Mouse (Mus musculus) heart, embryonic 10.5 days (tissue): ENCODE data around the gene Lingo4. TPM values are rescaled to one million over a fixed set of nuclear protein-coding genes. Genes with fewer than 3 reads are reported as not detected.
A peak's percentile ranks its signal among the peaks of the same experiment; 100 is the strongest.

Experiments
- DNase-seq: peaks from one replicate; pipeline ENCODE4 v3.0.0-alpha.2; 2017; ENCODE audit warnings: low spot score
- H3K27ac ChIP-seq: fragments of 300-500 bp; sonication (generic); 2 replicates; pipeline ENCODE4 v1.5.1; 2016; ENCODE audit warnings: mild to moderate bottlenecking
- H3K27me3 ChIP-seq: fragments of 300-500 bp; sonication (generic); 2 replicates; pipeline ENCODE4 v1.6.1; 2016; ENCODE audit warnings: mild to moderate bottlenecking; ENCODE audit not compliant: poor library complexity, insufficient read depth, severe bottlenecking
- H3K36me3 ChIP-seq: fragments of 300-500 bp; sonication (generic); 2 replicates; pipeline ENCODE4 v1.6.1; 2016; ENCODE audit warnings: mild to moderate bottlenecking, moderate library complexity
- H3K4me1 ChIP-seq: fragments of 300-500 bp; sonication (generic); 2 replicates; pipeline ENCODE4 v1.6.1; 2016; ENCODE audit warnings: mild to moderate bottlenecking
- H3K4me3 ChIP-seq: fragments of 300-500 bp; sonication (generic); 2 replicates; pipeline ENCODE4 v1.5.1; 2016; ENCODE audit warnings: mild to moderate bottlenecking, moderate library complexity
- H3K9me3 ChIP-seq: fragments of 300-500 bp; sonication (generic); 2 replicates; pipeline ENCODE4 v1.6.1; 2016; ENCODE audit warnings: mild to moderate bottlenecking, moderate library complexity
- WGBS: fragments of 180-500 bp; shearing (Covaris S2); methylation state at CpG from one replicate; pipeline ENCODE4 v1.1.7; 2016; 5-methylcytosine and 5-hydroxymethylcytosine counted together
- polyA plus RNA-seq: library from polyadenylated mRNA; unstranded; fragments of >200 nt; fragmentation: Nextera tagmentation; extraction: Ambion mirVana; gene quantifications from 2 replicates; pipeline ENCODE4 v1.2.1, GENCODE M21; 2016

The Lingo4 gene
- polyA plus RNA-seq, 1 experiment from 2014 or later = not detected

DNA sequence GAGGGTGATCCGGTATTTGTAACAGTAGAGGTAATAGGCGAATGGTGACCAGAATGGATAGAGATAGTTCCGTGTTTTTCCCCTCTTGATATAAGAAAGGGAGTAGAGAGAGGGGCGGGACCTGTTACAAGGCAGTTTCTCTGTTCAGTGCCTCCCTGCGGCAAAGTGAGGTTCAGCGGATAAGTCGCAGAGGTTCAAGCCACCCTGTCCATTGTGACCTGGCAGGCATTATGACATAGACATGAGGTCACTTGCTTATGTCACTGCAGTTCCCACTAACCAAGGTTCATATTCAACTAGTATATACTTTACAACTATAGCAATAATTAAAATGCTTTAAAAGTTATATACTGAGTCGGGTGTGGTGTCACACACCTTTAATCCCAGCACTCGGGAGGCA, 38.1 kb downstream of the Lingo4 start:
- H3K9me3 ChIP-seq = no peaks in the 10 kb centered on the region
- H3K27me3 ChIP-seq = peaks cover 14% of the 10 kb centered on the region
- H3K4me3 ChIP-seq = no peak overlapping the region
- 74% methylated on average over 9 of the region's 9 CpGs for WGBS
- no peak for DNase-seq
- H3K36me3 ChIP-seq = no peaks in the 10 kb centered on the region
- H3K27ac ChIP-seq = no peak overlapping the region
- H3K4me1 ChIP-seq = no peaks in the 10 kb centered on the region

DNA sequence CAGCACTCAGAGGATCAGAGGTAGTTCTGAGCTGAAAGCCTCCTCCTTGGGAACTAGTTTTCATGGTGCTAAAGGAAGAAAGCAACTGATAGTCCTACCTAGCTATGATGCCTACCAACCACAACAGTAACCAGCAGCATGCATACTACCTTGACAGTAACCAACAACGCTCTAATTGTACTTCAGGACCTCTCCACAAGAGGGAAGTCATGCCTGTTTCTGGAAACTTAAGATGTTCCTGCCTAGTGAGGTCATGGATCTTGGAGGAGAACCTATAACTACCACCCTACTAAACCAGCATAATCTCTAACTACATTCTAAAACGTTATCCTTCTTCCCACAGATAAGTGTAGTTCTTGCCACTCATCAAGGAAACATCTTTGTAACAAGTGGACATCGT, 42.9 kb downstream of the Lingo4 start:
- no peak for DNase-seq
- peaks cover 14% of the 10 kb centered on the region for H3K27me3 ChIP-seq
- no peak overlapping the region for H3K4me3 ChIP-seq
- H3K9me3 ChIP-seq = no peaks in the 10 kb centered on the region
- peaks cover 7% of the 10 kb centered on the region; the same call in 1 of the 2 replicates for H3K4me1 ChIP-seq
- peaks cover 18% of the 10 kb centered on the region for H3K36me3 ChIP-seq
- 31% methylated on average over 3 of the region's 3 CpGs for WGBS
- H3K27ac ChIP-seq = no peak overlapping the region

DNA sequence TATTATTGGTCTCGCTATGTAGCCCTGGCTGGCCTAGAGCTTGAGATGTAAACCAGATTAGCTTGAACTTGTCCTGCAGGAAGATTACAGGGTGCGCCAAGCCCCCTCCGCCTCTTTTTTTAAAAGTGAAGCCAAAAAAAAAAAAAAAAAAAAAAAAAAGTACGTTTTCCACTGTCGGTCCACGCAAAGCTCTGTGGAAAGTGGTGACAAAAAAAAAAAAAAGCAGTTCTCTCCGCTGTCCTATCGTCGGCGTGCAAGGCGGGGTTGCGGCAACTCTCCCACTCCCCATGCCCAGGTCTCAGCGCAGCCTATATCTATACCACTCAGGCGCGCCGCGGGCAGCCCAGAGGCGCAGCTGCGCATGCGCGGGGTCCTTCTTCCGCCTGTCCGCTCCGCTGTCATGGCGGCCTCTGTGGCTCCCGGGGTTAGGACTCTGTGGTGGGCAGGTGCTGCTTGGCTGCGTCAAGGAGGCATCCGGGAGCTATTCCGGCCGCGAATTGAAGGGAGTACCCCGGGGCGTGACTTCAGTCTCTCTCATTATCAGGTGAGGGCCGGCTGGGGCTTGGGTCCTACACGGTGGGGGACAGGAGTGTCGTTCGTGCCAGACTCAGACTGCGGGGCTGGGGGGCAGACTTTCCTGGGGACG, 44.8 kb downstream of the Lingo4 start, which contains the start of gene Mrpl9:
Gene Mrpl9, plus strand, starts transcription at position 368 of the 646 bp plus-strand sequence.
- Histone ChIP-seq H3K27ac (peak within 1 kb of the TSS; percentile 94), H3K36me3 (peaks cover 37% of the 10 kb centered on the region), H3K9me3 (no peaks in the 10 kb centered on the region), H3K4me1 (peaks cover 7% of the 10 kb centered on the region; the same call in 1 of the 2 replicates), H3K4me3 (peak within 1 kb of the TSS; percentile 97), H3K27me3 (peaks cover 14% of the 10 kb centered on the region)
- peak; percentile 96 for DNase-seq
- WGBS = under 1% methylated on average over 39 of the region's 39 CpGs

DNA sequence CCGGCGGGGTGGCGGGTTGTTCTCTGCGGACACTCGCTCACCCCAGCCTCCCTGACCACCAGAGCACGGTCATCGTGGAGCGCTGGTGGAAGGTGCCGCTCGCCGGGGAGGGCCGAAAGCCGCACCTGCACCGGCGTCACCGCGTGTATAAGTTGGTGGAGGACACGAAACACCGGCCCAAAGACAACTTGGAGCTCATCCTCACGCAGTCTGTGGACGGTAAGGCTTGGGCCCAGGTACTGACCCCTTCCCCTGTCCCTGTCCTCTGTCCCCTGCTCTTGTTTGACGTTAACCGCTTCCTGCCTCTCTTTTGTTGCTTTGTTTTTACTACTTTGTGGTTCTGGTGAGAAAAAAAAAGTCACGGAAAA, 45.3 kb downstream of the Lingo4 start, which contains the start of gene Oaz3:
Gene Oaz3, minus strand, starts transcription at position 319 of the 368 bp plus-strand sequence.
- peaks cover 7% of the 10 kb centered on the region; the same call in 1 of the 2 replicates for H3K4me1 ChIP-seq
- peaks cover 14% of the 10 kb centered on the region for H3K27me3 ChIP-seq
- H3K4me3 ChIP-seq = peak within 1 kb of the TSS; percentile 97
- peak within 1 kb of the TSS; percentile 94 for H3K27ac ChIP-seq
- WGBS = 1% methylated on average over 24 of the region's 24 CpGs
- peaks cover 42% of the 10 kb centered on the region for H3K36me3 ChIP-seq
- no peaks in the 10 kb centered on the region for H3K9me3 ChIP-seq
- no peak for DNase-seq

DNA sequence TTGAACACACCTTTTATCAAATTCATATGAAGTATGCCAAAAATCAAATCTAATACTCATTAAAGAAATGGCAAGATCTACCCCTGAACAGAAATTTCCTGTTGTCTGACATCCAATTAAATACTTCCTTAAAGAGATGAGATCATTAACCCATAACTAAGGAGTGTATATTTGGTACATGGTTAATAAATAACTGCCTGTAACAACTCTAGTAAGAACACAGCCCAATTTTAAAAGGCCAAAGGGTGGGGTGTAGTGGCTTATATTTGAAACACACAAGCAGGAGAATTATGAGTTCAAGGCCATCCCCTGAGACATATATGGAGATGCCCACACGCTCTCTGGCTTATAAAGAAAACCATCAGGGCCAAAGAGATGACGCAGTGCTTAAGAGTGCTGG, 51.1 kb downstream of the Lingo4 start:
- Histone ChIP-seq H3K9me3 (no peaks in the 10 kb centered on the region), H3K27me3 (no peaks in the 10 kb centered on the region), H3K4me3 (no peak overlapping the region), H3K27ac (no peak overlapping the region), H3K36me3 (peaks cover 56% of the 10 kb centered on the region), H3K4me1 (0 out of 2 replicates have a peak, but pooled peaks cover under 1% of the 10 kb centered on the region)
- DNase-seq = no peak
- WGBS = 92% methylated on average over 2 of the region's 2 CpGs

Other genes with a start within 250 kb of the Lingo4 start
- not detected in 2 replicates for gene Gm10696, start 220.3 kb upstream of the Lingo4 start, polyA plus RNA-seq
- not detected in 2 replicates for gene Gm5286, start 201.8 kb upstream of the Lingo4 start, polyA plus RNA-seq
- not detected in 2 replicates for gene Gm4778, start 134.5 kb upstream of the Lingo4 start, polyA plus RNA-seq
- 9.8 and 10.9 TPM in 2 replicates for gene Them4, start 88.4 kb upstream of the Lingo4 start, polyA plus RNA-seq
- gene Them5, start 56.4 kb upstream of the Lingo4 start, polyA plus RNA-seq = not detected in 2 replicates
- gene C2cd4d, start 36.1 kb upstream of the Lingo4 start, polyA plus RNA-seq = 0.15 and 0.29 TPM in 2 replicates
- gene Rorc, start 25.7 kb upstream of the Lingo4 start, polyA plus RNA-seq = 0.26 and 0.36 TPM in 2 replicates
- 9.3 and 11.1 TPM in 2 replicates for gene Tdrkh, start 14.8 kb downstream of the Lingo4 start, polyA plus RNA-seq
- 64.6 and 67.1 TPM in 2 replicates for gene Mrpl9, start 44.8 kb downstream of the Lingo4 start, polyA plus RNA-seq
- gene Oaz3, start 45.4 kb downstream of the Lingo4 start, polyA plus RNA-seq = 0.30 and 0.31 TPM in 2 replicates
- gene Celf3, start 79.8 kb downstream of the Lingo4 start, polyA plus RNA-seq = 1.1 and 1.2 TPM in 2 replicates
- gene Riiad1, start 81.8 kb downstream of the Lingo4 start, polyA plus RNA-seq = 5.8 and 6.6 TPM in 2 replicates
- 32.2 and 41.3 TPM in 2 replicates for gene Snx27, start 184.2 kb downstream of the Lingo4 start, polyA plus RNA-seq
- not detected in 2 replicates for gene Gm10972, start 244.6 kb downstream of the Lingo4 start, polyA plus RNA-seq